Mouse (Mus musculus) neural tube, embryonic 14.5 days (tissue): ENCODE results near the gene H2-T3. TPM values are rescaled to one million over a fixed set of nuclear protein-coding genes. Genes with fewer than 3 reads are reported as not detected.
"Not testable (repeated sequence)": the region's sequence is repeated elsewhere in the genome, so short reads cannot be mapped to it uniquely, and the experiment has no call there.

Experiments
- ATAC-seq: fragments of 200-750 bp; cut with Nextera tagmentation; 2 replicates; pipeline ENCODE4 v1.8.0; 2017; ENCODE audit warnings: low read depth, mild to moderate bottlenecking, moderate TSS enrichment, moderate library complexity
- H3K27ac ChIP-seq: fragments of 300-500 bp; sonication (generic); 2 replicates; pipeline ENCODE4 v1.5.1; 2014; ENCODE audit warnings: low read depth, mild to moderate bottlenecking, control low read depth, low read length, moderate library complexity, mixed read lengths
- H3K27me3 ChIP-seq: fragments of 300-500 bp; sonication (generic); 2 replicates; pipeline ENCODE4 v1.6.1; 2014; ENCODE audit warnings: low read length; ENCODE audit not compliant: control insufficient read depth, insufficient read depth
- H3K36me3 ChIP-seq: fragments of 300-500 bp; sonication (generic); 2 replicates; pipeline ENCODE4 v1.6.1; 2014; ENCODE audit warnings: low read length, mixed read lengths; ENCODE audit not compliant: control insufficient read depth, insufficient read depth
- H3K4me1 ChIP-seq: fragments of 300-500 bp; sonication (generic); 2 replicates; pipeline ENCODE4 v1.6.1; 2014; ENCODE audit warnings: low read length; ENCODE audit not compliant: control insufficient read depth, insufficient read depth
- H3K4me2 ChIP-seq: fragments of 300-500 bp; sonication (generic); 2 replicates; pipeline ENCODE4 v1.6.1; 2014; ENCODE audit warnings: mild to moderate bottlenecking, low read depth, low read length, control low read depth
- H3K4me3 ChIP-seq: fragments of 300-500 bp; sonication (generic); 2 replicates; pipeline ENCODE4 v1.5.1; 2014; ENCODE audit warnings: low read depth, low read length, control low read depth, mixed read lengths
- H3K9ac ChIP-seq: fragments of 300-500 bp; sonication (generic); replicated peaks from 2 replicates; pipeline ENCODE4 v1.6.1; 2014; ENCODE audit warnings: low read depth, mild to moderate bottlenecking, control low read depth, low read length, mixed read lengths
- H3K9me3 ChIP-seq: fragments of 300-500 bp; sonication (generic); 2 replicates; pipeline ENCODE4 v1.6.1; 2016; ENCODE audit warnings: low read length; ENCODE audit not compliant: control insufficient read depth
- WGBS: fragments of 180-500 bp; shearing (Covaris S2); extraction: QIAGEN DNeasy Blood & Tissue Kit; methylation state at CpG from one replicate; pipeline ENCODE4 v1.1.7; 2014; 5-methylcytosine and 5-hydroxymethylcytosine counted together
- polyA plus RNA-seq: library from polyadenylated mRNA; unstranded; fragments of >200 nt; fragmentation: Nextera tagmentation; extraction: Ambion mirVana; gene quantifications from 2 replicates; pipeline ENCODE4 v1.2.1, GENCODE M21; 2014

The H2-T3 gene
- polyA plus RNA-seq, 1 experiment from 2014 or later: not detected

GRCm38 (mm10) chr17:36169094-36169493 lies 21.0 kb downstream of the H2-T3 start:
- H3K4me1 ChIP-seq, H3K36me3 ChIP-seq, H3K9me3 ChIP-seq, H3K27ac ChIP-seq, H3K9ac ChIP-seq, H3K4me3 ChIP-seq, ATAC-seq, H3K4me2 ChIP-seq: not testable (repeated sequence)
- WGBS: no CpG with 5 or more reads among the region's 1 CpGs
- H3K27me3 ChIP-seq: peaks cover 23% of the 10 kb centered on the region

- Histone ChIP-seq H3K36me3 (no peaks in the 10 kb centered on the region), H3K9me3 (no peaks in the 10 kb centered on the region), H3K9ac (no peak within 1 kb of the TSS), H3K4me3 (no peak within 1 kb of the TSS), H3K27me3 (peaks cover 27% of the 10 kb centered on the region), H3K4me1 (no peaks in the 10 kb centered on the region), H3K27ac (no peak within 1 kb of the TSS), H3K4me2 (peak within 1 kb of the TSS; percentile 0; the same call in 1 of the 2 replicates)
- ATAC-seq: no peak
- WGBS: 2% methylated on average over 63 of the region's 63 CpGs
Measured at GRCm38 (mm10) chr17:36168039-36168652, 21.9 kb downstream of the H2-T3 start, which contains the start of gene Gm8909. TSS of gene Gm8909 (minus strand) at chr17:36168537.

- Histone ChIP-seq H3K4me2 (peak overlapping the region; percentile 0; the same call in 1 of the 2 replicates), H3K9ac (no peak overlapping the region), H3K36me3 (no peaks in the 10 kb centered on the region), H3K27me3 (peaks cover 27% of the 10 kb centered on the region), H3K27ac (no peak overlapping the region), H3K4me1 (no peaks in the 10 kb centered on the region), H3K9me3 (no peaks in the 10 kb centered on the region), H3K4me3 (no peak overlapping the region)
- no peak for ATAC-seq
- WGBS: 1% methylated on average over 48 of the region's 51 CpGs
Measured at GRCm38 (mm10) chr17:36167306-36168038, 22.6 kb downstream of the H2-T3 start.

GRCm38 (mm10) chr17:36166901-36167300 lies 23.2 kb downstream of the H2-T3 start:
- not testable (repeated sequence) for H3K9me3 ChIP-seq, H3K4me3 ChIP-seq, H3K9ac ChIP-seq, H3K36me3 ChIP-seq, ATAC-seq, H3K4me1 ChIP-seq, H3K4me2 ChIP-seq, H3K27ac ChIP-seq
- peaks cover 32% of the 10 kb centered on the region for H3K27me3 ChIP-seq
- WGBS: 20% methylated on average over 2 of the region's 2 CpGs

- 1% methylated on average over 56 of the region's 56 CpGs for WGBS
- Histone ChIP-seq H3K27ac (no peak overlapping the region), H3K36me3 (no peaks in the 10 kb centered on the region), H3K9ac (no peak overlapping the region), H3K27me3 (peaks cover 43% of the 10 kb centered on the region), H3K4me3 (no peak overlapping the region), H3K9me3 (no peaks in the 10 kb centered on the region), H3K4me2 (no peak overlapping the region), H3K4me1 (no peaks in the 10 kb centered on the region)
- no peak for ATAC-seq
Measured at GRCm38 (mm10) chr17:36161129-36162051, 28.7 kb downstream of the H2-T3 start.

GRCm38 (mm10) chr17:36158264-36158663 lies 31.8 kb downstream of the H2-T3 start:
- not testable (repeated sequence) for H3K4me3 ChIP-seq, H3K9ac ChIP-seq, H3K4me1 ChIP-seq, H3K9me3 ChIP-seq, ATAC-seq, H3K4me2 ChIP-seq, H3K36me3 ChIP-seq, H3K27ac ChIP-seq
- 9% methylated on average over 11 of the region's 11 CpGs for whole genome bisulfite sequencing
- peaks cover 25% of the 10 kb centered on the region for H3K27me3 ChIP-seq

GRCm38 (mm10) chr17:36157782-36158181 lies 32.3 kb downstream of the H2-T3 start:
- not testable (repeated sequence) for H3K27ac ChIP-seq, H3K9me3 ChIP-seq, H3K9ac ChIP-seq, H3K4me1 ChIP-seq, H3K36me3 ChIP-seq, H3K4me3 ChIP-seq, ATAC-seq
- Histone ChIP-seq H3K27me3 (peaks cover 25% of the 10 kb centered on the region), H3K4me2 (peak overlapping the region; percentile 30)
- under 1% methylated on average over 36 of the region's 36 CpGs for WGBS

GRCm38 (mm10) chr17:36154271-36155149 lies 35.6 kb downstream of the H2-T3 start:
- no peak for ATAC-seq
- no peak overlapping the region for H3K9ac ChIP-seq
- WGBS: 15% methylated on average over 3 of the region's 3 CpGs
- peaks cover 8% of the 10 kb centered on the region for H3K27me3 ChIP-seq
- no peaks in the 10 kb centered on the region for H3K9me3 ChIP-seq
- H3K4me1 ChIP-seq: no peaks in the 10 kb centered on the region
- H3K4me2 ChIP-seq: no peak overlapping the region
- no peaks in the 10 kb centered on the region for H3K36me3 ChIP-seq
- H3K27ac ChIP-seq: no peak overlapping the region
- no peak overlapping the region for H3K4me3 ChIP-seq
